Mouse (Mus musculus) erythroblast, embryonic 14.5 days (primary cell): Measurements from ENCODE around the gene Btbd9.

Experiments
- GATA1 ChIP-seq: IDR thresholded peaks from 2 replicates; pipeline ENCODE4 v1.6.1; 2012; ENCODE audit warnings: low read length, inconsistent platforms, mixed read lengths
- TAL1 ChIP-seq: IDR thresholded peaks from 3 replicates; pipeline ENCODE4 v1.6.1; 2012; ENCODE audit warnings: low read length, inconsistent platforms, mixed read lengths

GRCm38 (mm10) chr17:30388817-30389216 is 187.5 kb downstream of the Btbd9 start:
- TF ChIP-seq GATA1 (no peak), TAL1 (no peak)
